Mouse (Mus musculus) lung, postnatal 0 days (tissue): Measurements from ENCODE around the gene Stk11ip.

Experiments used
- CTCF ChIP-seq: IDR thresholded peaks from 2 replicates; pipeline ENCODE4 v1.5.1; 2016; ENCODE audit warnings: antibody characterized with exemption, mild to moderate bottlenecking
- EP300 ChIP-seq: IDR thresholded peaks from 2 replicates; pipeline ENCODE4 v1.6.1; 2016; ENCODE audit warnings: antibody characterized with exemption, mild to moderate bottlenecking, control low read depth

- TF ChIP-seq CTCF (peak; percentile 84), EP300 (no peak)
Measured at GRCm38 (mm10) chr1:75494878-75495548, 26.3 kb upstream of the Stk11ip start.
